Mouse (Mus musculus) frontal cortex, postnatal 10 days (tissue): Measurements from ENCODE around the gene Gm10352.
"Not testable (repeated sequence)": the region's sequence is repeated elsewhere in the genome, so short reads cannot be mapped to it uniquely, and the experiment has no call there.

Experiments used
- DNase-seq, 2 experiments: peaks; one replicate each; pipeline ENCODE4 v3.0.0; 2022; ENCODE audit warnings: low spot score in 2 of 2, mixed read lengths in 1 of 2

Gm10352 gene

DNA sequence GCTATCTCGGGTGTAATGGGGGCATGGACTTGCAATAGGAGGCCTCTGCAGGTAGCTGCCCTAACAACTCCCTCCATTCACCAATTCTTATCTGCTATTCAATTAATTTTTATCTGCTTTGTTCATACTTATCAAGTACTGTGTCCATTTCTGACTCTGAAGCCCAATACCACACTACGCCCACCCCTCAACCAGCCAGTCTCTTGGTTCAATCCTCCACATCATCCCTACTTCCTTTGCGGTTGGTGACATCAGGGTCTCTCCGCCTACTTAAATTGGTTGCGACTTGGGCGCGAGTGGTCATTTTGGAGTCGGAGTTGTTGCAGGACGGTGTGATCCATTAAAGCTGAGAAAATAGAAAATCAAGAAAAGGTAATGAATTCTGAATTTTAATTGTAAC is at the start of gene Gm10352:
TSS of gene Gm10352 (plus strand) at position 301 of the 400 bp plus-strand sequence.
- DNase-seq = not testable (repeated sequence)

- not testable (repeated sequence) for DNase-seq
Observed at GRCm38 (mm10) chrY:2932282-2932681, 31.5 kb downstream of the Gm10352 start, which contains the start of gene Gm29289. TSS of gene Gm29289 (plus strand) at chrY:2932582.
